Mouse (Mus musculus) thymus, postnatal 4 days (tissue): Measurements from ENCODE around the gene Vegfa.

ENCODE experiments used
- DNase-seq: peaks from one replicate; pipeline ENCODE4 v3.0.0; 2021

Vegfa gene

GRCm38 (mm10) chr17:46032257-46032991 is at the start of gene Vegfa:
Vegfa (minus strand) TSS chr17:46032369.
- DNase-seq: peak; percentile 97

- DNase-seq: no peak
These were observed 49.5 kb upstream of the Vegfa start for GRCm38 (mm10) chr17:46081657-46082056.

- DNase-seq: no peak
These were observed 48.9 kb upstream of the Vegfa start for GRCm38 (mm10) chr17:46081042-46081441.

DNA sequence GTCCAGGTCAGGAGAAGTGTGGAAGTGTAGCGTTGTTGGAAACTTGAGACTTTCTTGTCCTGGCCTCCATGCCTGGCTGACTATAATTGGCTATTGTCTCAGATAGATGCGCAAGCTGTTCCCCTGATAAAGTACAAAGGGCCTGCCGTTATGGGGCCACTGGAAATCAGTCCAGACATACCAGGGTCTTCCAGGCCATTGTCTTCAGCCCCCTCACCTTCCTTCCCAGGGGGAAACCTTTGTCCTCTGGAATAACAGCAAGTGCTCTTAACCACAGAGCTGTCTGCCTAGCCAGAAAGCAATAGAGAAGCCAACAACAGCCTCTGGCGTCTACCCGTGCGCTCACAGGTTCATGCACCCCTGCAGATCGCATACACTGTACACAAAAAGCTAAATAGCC is 48.2 kb upstream of the Vegfa start:
- no peak for DNase-seq

DNA sequence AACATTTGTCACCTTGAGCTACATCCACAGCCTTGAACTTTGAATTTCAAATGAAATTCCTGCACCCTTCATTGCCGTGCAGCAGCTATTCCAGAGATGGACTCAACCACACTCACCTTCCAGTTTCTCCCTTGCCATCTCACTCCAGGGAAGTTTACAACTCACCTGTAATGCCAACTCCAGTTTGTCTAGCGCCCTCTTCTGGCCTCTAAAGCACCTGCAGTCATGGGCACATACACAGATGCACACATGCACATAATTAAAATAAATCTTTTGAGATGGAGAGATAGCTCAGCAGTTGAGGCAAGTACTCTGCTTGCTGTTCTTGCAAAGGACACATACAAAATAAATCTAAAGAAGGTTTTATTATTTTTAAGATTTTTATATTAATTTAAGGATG is 46.9 kb upstream of the Vegfa start:
- DNase-seq: no peak

GRCm38 (mm10) chr17:46077921-46078534 is 45.9 kb upstream of the Vegfa start:
- DNase-seq: no peak

DNA sequence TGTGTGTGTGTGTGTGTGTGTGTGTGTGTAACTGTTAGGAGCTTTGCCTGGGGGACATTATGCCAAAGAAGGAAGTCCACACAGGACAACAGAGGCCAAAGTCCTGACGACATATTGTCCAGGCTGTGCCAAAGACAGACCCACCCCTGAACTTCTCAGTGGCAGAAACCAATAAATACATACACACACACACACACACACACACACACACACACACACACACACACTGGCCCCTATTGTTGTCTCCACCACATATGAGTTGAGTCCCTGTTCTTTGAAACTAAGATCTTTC is 44.0 kb upstream of the Vegfa start:
- no peak for DNase-seq

GRCm38 (mm10) chr17:46075551-46076259 is 43.5 kb upstream of the Vegfa start:
- DNase-seq: no peak

GRCm38 (mm10) chr17:46075116-46075485 is 42.9 kb upstream of the Vegfa start:
- DNase-seq: peak; percentile 79

GRCm38 (mm10) chr17:46074398-46075115 is 42.4 kb upstream of the Vegfa start:
- DNase-seq: no peak

GRCm38 (mm10) chr17:46073730-46074301 is 41.6 kb upstream of the Vegfa start:
- peak; percentile 85 for DNase-seq

GRCm38 (mm10) chr17:46071531-46071930 is 39.4 kb upstream of the Vegfa start:
- DNase-seq: no peak

DNA sequence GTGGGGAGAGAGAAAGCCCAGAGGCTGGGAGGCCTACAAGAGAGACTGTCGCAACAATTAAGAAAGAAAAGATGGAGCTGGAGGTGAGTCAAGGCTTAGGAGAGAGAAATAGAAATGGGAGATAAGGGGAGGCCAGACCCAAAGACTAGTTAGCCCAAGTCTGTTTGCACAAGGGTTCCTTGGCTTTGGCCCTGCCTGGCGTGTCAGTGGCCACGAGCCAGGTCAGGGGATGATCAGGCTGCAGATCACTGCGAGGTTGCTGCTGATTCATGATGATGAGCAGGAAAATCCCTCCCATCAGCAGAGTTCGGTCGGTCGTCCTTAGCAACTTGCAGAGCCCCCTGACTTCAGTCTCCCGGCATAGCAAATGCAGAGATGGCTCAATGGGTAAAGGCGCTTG is 37.9 kb upstream of the Vegfa start:
- no peak for DNase-seq

DNA sequence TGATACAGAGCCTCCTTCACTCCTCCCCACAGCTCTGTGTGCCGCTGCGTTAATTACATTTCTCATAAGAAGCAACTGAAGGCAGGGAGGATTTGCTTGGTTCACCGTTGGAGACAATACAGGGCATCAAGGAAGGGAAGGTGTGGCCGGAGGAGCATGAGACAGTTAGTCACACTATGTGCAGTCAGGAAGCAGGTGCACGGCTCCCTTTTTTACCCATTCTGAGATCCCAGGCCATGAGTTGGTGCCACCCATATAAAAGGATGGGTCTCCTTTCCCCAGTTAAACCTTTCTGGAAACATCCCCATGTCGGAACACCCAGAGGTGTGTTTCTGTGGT is 31.8 kb upstream of the Vegfa start:
- no peak for DNase-seq

- DNase-seq: no peak
These were observed 31.3 kb upstream of the Vegfa start for GRCm38 (mm10) chr17:46063283-46063973.

DNA sequence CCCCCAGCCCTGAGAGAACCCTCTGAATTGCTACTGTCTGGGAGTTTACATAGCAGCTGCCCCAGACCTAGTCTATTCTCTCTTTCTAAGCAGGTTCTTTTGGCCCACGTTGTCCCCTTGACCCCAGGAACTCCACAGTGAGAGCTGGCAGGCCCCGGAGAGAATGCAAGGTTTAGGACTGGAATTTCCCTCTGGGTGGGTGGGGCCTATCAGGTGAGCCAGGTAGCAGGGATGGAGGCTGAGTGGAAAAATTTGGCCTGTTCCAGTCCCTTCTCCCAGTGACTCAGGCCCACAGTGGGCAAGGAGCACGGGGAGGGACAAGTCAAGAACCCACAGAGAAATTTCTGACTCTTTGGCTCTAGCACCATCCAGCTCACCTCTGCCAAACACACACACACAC is 28.1 kb upstream of the Vegfa start:
- no peak for DNase-seq

GRCm38 (mm10) chr17:46059226-46059825 is 27.2 kb upstream of the Vegfa start:
- no peak for DNase-seq

- DNase-seq: no peak
These were observed 24.1 kb upstream of the Vegfa start for GRCm38 (mm10) chr17:46056288-46056687.

GRCm38 (mm10) chr17:46055736-46056135 is 23.6 kb upstream of the Vegfa start:
- DNase-seq: no peak

DNA sequence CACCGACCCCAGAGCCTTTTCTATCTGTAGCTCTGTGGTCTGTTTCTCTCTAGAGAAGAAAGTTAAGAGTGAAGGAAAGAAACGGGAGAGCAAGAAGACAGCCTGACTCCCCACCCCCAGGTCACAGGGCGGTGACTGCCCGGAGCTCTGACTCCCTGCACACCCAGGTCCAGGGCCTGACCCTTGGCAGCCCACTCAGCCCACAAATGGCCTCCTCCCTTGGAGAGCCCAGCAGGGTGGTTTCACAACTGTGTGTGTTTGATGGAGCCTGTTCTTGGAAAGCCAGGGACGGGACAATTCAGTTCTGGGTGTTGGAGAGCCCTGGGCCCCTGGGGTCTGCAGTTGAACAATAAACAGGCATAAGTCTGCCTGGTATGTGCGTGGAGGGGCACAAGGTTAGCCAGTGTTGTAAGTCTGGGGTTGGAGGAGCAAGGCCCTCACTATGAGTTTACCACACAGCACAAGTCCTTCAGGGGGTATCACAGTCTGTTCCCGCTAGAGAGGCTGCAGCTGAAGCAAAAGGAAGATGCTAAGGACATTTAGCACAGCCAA is 21.2 kb upstream of the Vegfa start:
- no peak for DNase-seq

DNA sequence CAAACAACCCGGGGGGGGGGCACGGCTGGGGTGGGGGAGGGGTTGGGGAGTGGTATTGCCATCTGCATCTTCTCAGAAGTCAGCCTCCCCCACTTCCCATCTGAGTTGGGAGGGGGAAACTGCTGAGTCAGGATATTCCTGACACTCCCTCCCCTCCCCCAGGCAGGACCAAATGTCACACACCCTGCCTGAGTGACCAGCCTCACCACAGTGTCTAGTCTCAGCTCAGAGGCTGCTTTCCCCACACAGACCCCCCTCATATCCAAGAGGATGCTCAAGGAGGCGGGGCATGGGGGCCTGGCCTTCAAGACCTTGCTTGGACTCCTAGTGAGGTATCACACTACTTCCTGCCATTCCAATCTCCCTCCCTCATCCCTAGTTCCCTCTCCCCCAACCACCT is 20.0 kb upstream of the Vegfa start:
- DNase-seq: no peak

DNA sequence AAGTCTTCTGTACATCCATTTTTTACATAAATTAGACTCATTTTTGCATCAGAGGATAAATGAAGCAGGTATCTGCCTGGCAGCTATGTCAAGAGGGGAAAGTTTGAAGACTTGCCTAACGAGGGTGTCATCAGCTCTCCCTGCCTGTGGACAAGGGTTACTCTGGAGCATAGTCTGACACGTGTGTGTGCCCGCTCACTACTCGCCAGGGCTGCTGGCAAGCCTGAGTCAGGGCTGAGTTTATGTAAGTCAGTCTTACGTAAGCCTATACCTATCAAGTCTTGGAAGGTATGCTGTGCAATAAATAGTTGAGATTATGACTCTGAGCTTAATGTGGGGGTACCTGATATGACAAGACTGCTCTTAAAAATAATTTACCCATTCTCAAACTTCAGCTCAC is 19.2 kb upstream of the Vegfa start:
- no peak for DNase-seq
